Mouse (Mus musculus): ENCODE measurements around the gene Naglu. TPM values are rescaled to one million over a fixed set of nuclear protein-coding genes. Genes with fewer than 3 reads are reported as not detected.
"Not testable (repeated sequence)": the region's sequence is repeated elsewhere in the genome, so short reads cannot be mapped to it uniquely, and the experiment has no call there.

The Naglu gene
- total and polyA plus RNA-seq, 3 experiments, result 11.2 to 33.3 (median 13.8) TPM

GRCm38 (mm10) chr11:101120545-101121188 is 50.9 kb downstream of the Naglu start:
- H3K9ac ChIP-seq (ENCODE audit: insufficient read depth, low read depth), result peak overlapping the region; percentile 85
- H3K27me3 ChIP-seq (replicated peaks), result no peaks in the 10 kb centered on the region
- H3K4me1 ChIP-seq (ENCODE audit: control insufficient read depth in 1 of 2, insufficient read depth in 2 of 2), result peaks cover 15 to 51% of the 10 kb centered on the region in 2 experiments
- peaks cover 51% of the 10 kb centered on the region for H3K79me2 ChIP-seq (replicated peaks; ENCODE audit: control insufficient read depth, extremely low read depth, insufficient read depth, poor library complexity, severe bottlenecking)
- no peak for DNase-seq (ENCODE audit: extremely low read depth)
- peak overlapping the region; percentile 67 for H3K4me2 ChIP-seq (ENCODE audit: insufficient read depth, low read depth, poor library complexity, severe bottlenecking)
- H3K9me3 ChIP-seq (replicated peaks; ENCODE audit: low read length), result no peaks in the 10 kb centered on the region
- dilution Hi-C loops (cut with MboI; ENCODE audit: extremely low pct_ligation_motif_present, extremely low pct_unique_long_range_greater_than_20kb, low sequenced_read_pairs) (no loop called here), in situ Hi-C loops (cut with MboI; ENCODE audit: low pct_ligation_motif_present, low pct_unique_long_range_greater_than_20kb, low sequenced_read_pairs) (no loop called here)
- H3K4me3 ChIP-seq (replicated peaks in 1 of 3; ENCODE audit: low read depth in 2 of 3, low read length in 2 of 3, poor library complexity in 1 of 3), result peak overlapping the region; percentile 69 to 95 (median 81)
- peak; percentile 31; the same call in 1 of the 2 replicates for TF ChIP-seq NRF1 (IDR thresholded peaks at IDR 0.05; ENCODE audit: low read depth, low read length)
- peak; percentile 67 for TF ChIP-seq MXI1 (IDR thresholded peaks at IDR 0.05; ENCODE audit: low read depth, low read length)
- TF ChIP-seq POLR2AphosphoS2 (IDR thresholded peaks at IDR 0.05; ENCODE audit: low read depth, low read length), result no peak
- no peak for TF ChIP-seq ETS1 (conservative IDR thresholded peaks at IDR 0.05; ENCODE audit: low read depth, low read length)
- TF ChIP-seq CHD1 (IDR thresholded peaks at IDR 0.05; ENCODE audit: low read depth, low read length), result peak; percentile 76; the same call in 1 of the 2 replicates
- TF ChIP-seq USF2 (conservative IDR thresholded peaks at IDR 0.05; ENCODE audit: low read depth, low read length), result no peak
- H3K27ac ChIP-seq (ENCODE audit: insufficient read depth, low read depth), result peak overlapping the region; percentile 69
- H3K36me3 ChIP-seq (replicated peaks in 1 of 2; ENCODE audit: control insufficient read depth in 1 of 2, insufficient read depth in 1 of 2, low read length in 1 of 2), result peaks cover 34 to 50% of the 10 kb centered on the region in 2 experiments

- H3K4me3 ChIP-seq (replicated peaks in 1 of 3; ENCODE audit: low read depth in 2 of 3, low read length in 2 of 3, poor library complexity in 1 of 3), result not testable (repeated sequence)
Measured at GRCm38 (mm10) chr11:101124494-101124893, 54.7 kb downstream of the Naglu start.

GRCm38 (mm10) chr11:101125008-101125407 is 55.2 kb downstream of the Naglu start:
- dilution Hi-C loops (cut with MboI; ENCODE audit: extremely low pct_ligation_motif_present, extremely low pct_unique_long_range_greater_than_20kb, low sequenced_read_pairs); H3K27me3 ChIP-seq (replicated peaks); H3K9ac ChIP-seq (ENCODE audit: insufficient read depth, low read depth); H3K4me2 ChIP-seq (ENCODE audit: insufficient read depth, low read depth, poor library complexity, severe bottlenecking); H3K27ac ChIP-seq (ENCODE audit: insufficient read depth, low read depth); in situ Hi-C loops (cut with MboI; ENCODE audit: low pct_ligation_motif_present, low pct_unique_long_range_greater_than_20kb, low sequenced_read_pairs); H3K4me3 ChIP-seq (replicated peaks in 1 of 3; ENCODE audit: low read depth in 2 of 3, low read length in 2 of 3, poor library complexity in 1 of 3); DNase-seq (ENCODE audit: extremely low read depth): not testable (repeated sequence)
- peaks cover 15% of the 10 kb centered on the region for H3K9me3 ChIP-seq (replicated peaks; ENCODE audit: low read length)
- H3K36me3 ChIP-seq (replicated peaks in 1 of 2; ENCODE audit: control insufficient read depth in 1 of 2, insufficient read depth in 1 of 2, low read length in 1 of 2), result peaks cover 45 to 56% of the 10 kb centered on the region in 2 experiments
- H3K4me1 ChIP-seq (ENCODE audit: control insufficient read depth in 1 of 2, insufficient read depth in 2 of 2), result peaks cover 7 to 38% of the 10 kb centered on the region in 2 experiments; a peak in 3 of 4 replicates
- peaks cover 18% of the 10 kb centered on the region for H3K79me2 ChIP-seq (replicated peaks; ENCODE audit: control insufficient read depth, extremely low read depth, insufficient read depth, poor library complexity, severe bottlenecking)

More at GRCm38 (mm10) chr11:101124494-101124893, 54.7 kb downstream of the Naglu start:
- Histone ChIP-seq H3K9me3 (replicated peaks; ENCODE audit: low read length) (peaks cover 15% of the 10 kb centered on the region), H3K79me2 (replicated peaks; ENCODE audit: control insufficient read depth, extremely low read depth, insufficient read depth, poor library complexity, severe bottlenecking) (peaks cover 18% of the 10 kb centered on the region), H3K36me3 (replicated peaks in 1 of 2; ENCODE audit: control insufficient read depth in 1 of 2, insufficient read depth in 1 of 2, low read length in 1 of 2) (peaks cover 45 to 56% of the 10 kb centered on the region in 2 experiments), H3K4me1 (ENCODE audit: control insufficient read depth in 1 of 2, insufficient read depth in 2 of 2) (peaks cover 6 to 36% of the 10 kb centered on the region in 2 experiments; a peak in 3 of 4 replicates)
- in situ Hi-C loops (cut with MboI; ENCODE audit: low pct_ligation_motif_present, low pct_unique_long_range_greater_than_20kb, low sequenced_read_pairs); DNase-seq (ENCODE audit: extremely low read depth); dilution Hi-C loops (cut with MboI; ENCODE audit: extremely low pct_ligation_motif_present, extremely low pct_unique_long_range_greater_than_20kb, low sequenced_read_pairs); H3K27me3 ChIP-seq (replicated peaks); H3K9ac ChIP-seq (ENCODE audit: insufficient read depth, low read depth); H3K4me2 ChIP-seq (ENCODE audit: insufficient read depth, low read depth, poor library complexity, severe bottlenecking); H3K27ac ChIP-seq (ENCODE audit: insufficient read depth, low read depth): not testable (repeated sequence)
